Mouse (Mus musculus) heart, postnatal 0 days (tissue): ENCODE results near the gene Hes3.

Experiments
- CTCF ChIP-seq: IDR thresholded peaks from 2 replicates; pipeline ENCODE4 v1.5.1; 2016; ENCODE audit warnings: antibody characterized with exemption, control low read depth, low read depth
- EP300 ChIP-seq: IDR thresholded peaks from 2 replicates; pipeline ENCODE4 v1.6.1; 2016; ENCODE audit warnings: antibody characterized with exemption, low read depth

- TF ChIP-seq EP300, result no peak
- TF ChIP-seq CTCF, result no peak
Measured at GRCm38 (mm10) chr4:152239974-152240373, 51.5 kb downstream of the Hes3 start.
